Mouse (Mus musculus) embryonic facial prominence, embryonic 12.5 days (tissue): ENCODE measurements around the gene Il17c. TPM values are rescaled to one million over a fixed set of nuclear protein-coding genes. Genes with fewer than 3 reads are reported as not detected.
A peak's percentile ranks its signal among the peaks of the same experiment; 100 is the strongest.

ENCODE experiments used
- ATAC-seq: fragments of 200-750 bp; cut with Nextera tagmentation; 2 replicates; pipeline ENCODE4 v1.8.0; 2017; ENCODE audit not compliant: insufficient number of reproducible peaks, insufficient read depth, low FRiP score, low TSS enrichment
- H3K27ac ChIP-seq: fragments of 300-500 bp; sonication (generic); 2 replicates; pipeline ENCODE4 v1.5.1; 2016; ENCODE audit warnings: mild to moderate bottlenecking
- H3K27me3 ChIP-seq: fragments of 300-500 bp; sonication (generic); 2 replicates; pipeline ENCODE4 v1.6.1; 2016; ENCODE audit warnings: mild to moderate bottlenecking, moderate library complexity
- H3K36me3 ChIP-seq: fragments of 300-500 bp; sonication (generic); 2 replicates; pipeline ENCODE4 v1.6.1; 2016; ENCODE audit warnings: mild to moderate bottlenecking
- H3K4me1 ChIP-seq: fragments of 300-500 bp; sonication (generic); 2 replicates; pipeline ENCODE4 v1.6.1; 2016
- H3K4me2 ChIP-seq: fragments of 300-500 bp; sonication (generic); replicated peaks from 2 replicates; pipeline ENCODE4 v1.6.1; 2016; ENCODE audit warnings: mild to moderate bottlenecking, moderate library complexity
- H3K4me3 ChIP-seq: fragments of 300-500 bp; sonication (generic); 2 replicates; pipeline ENCODE4 v1.5.1; 2016; ENCODE audit warnings: mild to moderate bottlenecking
- H3K9ac ChIP-seq: fragments of 300-500 bp; sonication (generic); 2 replicates; pipeline ENCODE4 v1.6.1; 2016; ENCODE audit warnings: mild to moderate bottlenecking, moderate library complexity
- H3K9me3 ChIP-seq: fragments of 300-500 bp; sonication (generic); 2 replicates; pipeline ENCODE4 v1.6.1; 2016; ENCODE audit warnings: mild to moderate bottlenecking, moderate library complexity
- WGBS: fragments of 180-500 bp; shearing (Covaris S2); methylation state at CpG from one replicate; pipeline ENCODE4 v1.1.7; 2016; 5-methylcytosine and 5-hydroxymethylcytosine counted together
- polyA plus RNA-seq: library from polyadenylated mRNA; unstranded; fragments of >200 nt; fragmentation: Nextera tagmentation; extraction: Ambion mirVana; gene quantifications from 2 replicates; pipeline ENCODE4 v1.2.1, GENCODE M21; 2016

Il17c gene
- polyA plus RNA-seq, 1 experiment from 2014 or later, result not detected

GRCm38 (mm10) chr8:122432443-122433268, 10.8 kb downstream of the Il17c start, which contains the start of gene Cyba:
Gene Cyba, minus strand, starts transcription at chr8:122432930.
- peak within 1 kb of the TSS; percentile 50 for H3K4me3 ChIP-seq
- ATAC-seq, result peak; percentile 61; the same call in 1 of the 2 replicates
- WGBS, result 5% methylated on average over 45 of the region's 45 CpGs
- peaks cover 36% of the 10 kb centered on the region for H3K36me3 ChIP-seq
- peak within 1 kb of the TSS; percentile 68 for H3K9ac ChIP-seq
- peaks cover 9% of the 10 kb centered on the region for H3K4me1 ChIP-seq
- H3K27ac ChIP-seq, result no peak within 1 kb of the TSS
- no peaks in the 10 kb centered on the region for H3K27me3 ChIP-seq
- H3K4me2 ChIP-seq, result peak within 1 kb of the TSS; percentile 83
- H3K9me3 ChIP-seq, result 0 out of 2 replicates have a peak, but pooled peaks cover 3% of the 10 kb centered on the region

GRCm38 (mm10) chr8:122433269-122433905, 11.6 kb downstream of the Il17c start:
- no peaks in the 10 kb centered on the region for H3K27me3 ChIP-seq
- no peak overlapping the region for H3K4me2 ChIP-seq
- peaks cover 9% of the 10 kb centered on the region for H3K4me1 ChIP-seq
- 0 out of 2 replicates have a peak, but pooled peaks have one; percentile 37 for ATAC-seq
- H3K9ac ChIP-seq, result no peak overlapping the region
- 74% methylated on average over 11 of the region's 11 CpGs for WGBS
- peaks cover 44% of the 10 kb centered on the region for H3K36me3 ChIP-seq
- 0 out of 2 replicates have a peak, but pooled peaks cover 3% of the 10 kb centered on the region for H3K9me3 ChIP-seq
- no peak overlapping the region for H3K27ac ChIP-seq
- H3K4me3 ChIP-seq, result no peak overlapping the region

GRCm38 (mm10) chr8:122435375-122435774, 13.6 kb downstream of the Il17c start:
- whole genome bisulfite sequencing, result 91% methylated on average over 6 of the region's 6 CpGs
- Histone ChIP-seq H3K9ac (no peak overlapping the region), H3K9me3 (0 out of 2 replicates have a peak, but pooled peaks cover 3% of the 10 kb centered on the region), H3K4me3 (no peak overlapping the region), H3K27me3 (no peaks in the 10 kb centered on the region), H3K4me1 (peaks cover 9% of the 10 kb centered on the region), H3K36me3 (peaks cover 59% of the 10 kb centered on the region), H3K4me2 (no peak overlapping the region), H3K27ac (no peak overlapping the region)
- ATAC-seq, result no peak

- H3K4me3 ChIP-seq, result no peak overlapping the region
- no peak overlapping the region for H3K27ac ChIP-seq
- H3K9me3 ChIP-seq, result 0 out of 2 replicates have a peak, but pooled peaks cover 3% of the 10 kb centered on the region
- H3K4me1 ChIP-seq, result peaks cover 9% of the 10 kb centered on the region
- WGBS, result 91% methylated on average over 9 of the region's 9 CpGs
- ATAC-seq, result no peak
- peaks cover 59% of the 10 kb centered on the region for H3K36me3 ChIP-seq
- no peaks in the 10 kb centered on the region for H3K27me3 ChIP-seq
- H3K9ac ChIP-seq, result no peak overlapping the region
- H3K4me2 ChIP-seq, result no peak overlapping the region
Observed at GRCm38 (mm10) chr8:122436146-122436545, 14.3 kb downstream of the Il17c start.

- H3K4me3 ChIP-seq, result no peak overlapping the region
- no peak for ATAC-seq
- no peaks in the 10 kb centered on the region for H3K27me3 ChIP-seq
- peaks cover 59% of the 10 kb centered on the region for H3K36me3 ChIP-seq
- H3K9me3 ChIP-seq, result 0 out of 2 replicates have a peak, but pooled peaks cover 3% of the 10 kb centered on the region
- no peak overlapping the region for H3K4me2 ChIP-seq
- 85% methylated on average over 20 of the region's 20 CpGs for WGBS
- no peak overlapping the region for H3K27ac ChIP-seq
- no peak overlapping the region for H3K9ac ChIP-seq
- H3K4me1 ChIP-seq, result peaks cover 5% of the 10 kb centered on the region
Observed at GRCm38 (mm10) chr8:122436586-122437125, 14.8 kb downstream of the Il17c start.

GRCm38 (mm10) chr8:122437708-122438331, 16.0 kb downstream of the Il17c start:
- H3K27ac ChIP-seq, result peak overlapping the region; percentile 46; the same call in 1 of the 2 replicates

GRCm38 (mm10) chr8:122439336-122439735, 17.5 kb downstream of the Il17c start:
- H3K4me2 ChIP-seq, result no peak overlapping the region
- H3K27ac ChIP-seq, result no peak overlapping the region
- no peak overlapping the region for H3K4me3 ChIP-seq
- H3K36me3 ChIP-seq, result peaks cover 52% of the 10 kb centered on the region
- H3K4me1 ChIP-seq, result peaks cover 10% of the 10 kb centered on the region
- H3K9ac ChIP-seq, result no peak overlapping the region
- 0 out of 2 replicates have a peak, but pooled peaks cover 3% of the 10 kb centered on the region for H3K9me3 ChIP-seq
- no peaks in the 10 kb centered on the region for H3K27me3 ChIP-seq
- ATAC-seq, result no peak
- WGBS, result 95% methylated on average over 16 of the region's 16 CpGs

More at GRCm38 (mm10) chr8:122437708-122438331, 16.0 kb downstream of the Il17c start:
- Histone ChIP-seq H3K4me1 (peaks cover 10% of the 10 kb centered on the region), H3K9ac (no peak overlapping the region), H3K4me3 (no peak overlapping the region), H3K27me3 (no peaks in the 10 kb centered on the region), H3K36me3 (peaks cover 59% of the 10 kb centered on the region), H3K9me3 (0 out of 2 replicates have a peak, but pooled peaks cover 3% of the 10 kb centered on the region), H3K4me2 (no peak overlapping the region)
- no peak for ATAC-seq
- WGBS, result 87% methylated on average over 13 of the region's 13 CpGs

- WGBS, result 100% methylated on average over 1 of the region's 1 CpGs
- ATAC-seq, result no peak
- Histone ChIP-seq H3K27me3 (no peaks in the 10 kb centered on the region), H3K9me3 (no peaks in the 10 kb centered on the region), H3K36me3 (peaks cover 35% of the 10 kb centered on the region), H3K27ac (no peak overlapping the region), H3K4me2 (no peak overlapping the region), H3K4me3 (no peak overlapping the region), H3K4me1 (peaks cover 28% of the 10 kb centered on the region), H3K9ac (no peak overlapping the region)
Observed at GRCm38 (mm10) chr8:122441326-122441725, 19.5 kb downstream of the Il17c start.

GRCm38 (mm10) chr8:122442356-122442755, 20.5 kb downstream of the Il17c start:
- WGBS, result 22% methylated on average over 7 of the region's 7 CpGs
- Histone ChIP-seq H3K9me3 (no peaks in the 10 kb centered on the region), H3K4me1 (peaks cover 28% of the 10 kb centered on the region), H3K4me3 (peak overlapping the region; percentile 60), H3K4me2 (peak overlapping the region; percentile 96), H3K36me3 (peaks cover 24% of the 10 kb centered on the region), H3K27me3 (no peaks in the 10 kb centered on the region), H3K27ac (peak overlapping the region; percentile 69; the same call in 1 of the 2 replicates), H3K9ac (peak overlapping the region; percentile 75)
- ATAC-seq, result no peak

GRCm38 (mm10) chr8:122442781-122443180, 21.0 kb downstream of the Il17c start:
- H3K4me1 ChIP-seq, result peaks cover 28% of the 10 kb centered on the region
- whole genome bisulfite sequencing, result under 1% methylated on average over 12 of the region's 12 CpGs
- H3K27me3 ChIP-seq, result no peaks in the 10 kb centered on the region
- H3K27ac ChIP-seq, result peak overlapping the region; percentile 69
- H3K4me3 ChIP-seq, result peak overlapping the region; percentile 60
- H3K36me3 ChIP-seq, result peaks cover 22% of the 10 kb centered on the region
- H3K9ac ChIP-seq, result peak overlapping the region; percentile 75
- H3K9me3 ChIP-seq, result no peaks in the 10 kb centered on the region
- peak overlapping the region; percentile 96 for H3K4me2 ChIP-seq
- peak; percentile 2; the same call in 1 of the 2 replicates for ATAC-seq
